Mouse (Mus musculus): ENCODE data around the gene Srebf1.

Srebf1 gene

GRCm38 (mm10) chr11:60178005-60178404, 44.4 kb downstream of the Srebf1 start:
- DNase-seq (ENCODE audit: low spot score in 2 of 2) = no peak

- peak; percentile 55 to 61 for DNase-seq (ENCODE audit: low spot score in 2 of 2)
Measured at GRCm38 (mm10) chr11:60176975-60177657, 45.3 kb downstream of the Srebf1 start.

GRCm38 (mm10) chr11:60176182-60176974, 46.0 kb downstream of the Srebf1 start:
- peak; percentile 36 to 53 for DNase-seq (ENCODE audit: low spot score in 2 of 2)

GRCm38 (mm10) chr11:60175371-60176181, 46.8 kb downstream of the Srebf1 start:
- DNase-seq (ENCODE audit: low spot score in 2 of 2) = no peak

- DNase-seq (ENCODE audit: low spot score in 2 of 2) = no peak
Measured at GRCm38 (mm10) chr11:60173606-60174184, 48.7 kb downstream of the Srebf1 start.

- DNase-seq (ENCODE audit: low spot score in 2 of 2) = no peak
Measured at GRCm38 (mm10) chr11:60172074-60172473, 50.3 kb downstream of the Srebf1 start.

- DNase-seq (ENCODE audit: low spot score in 2 of 2) = no peak
Measured at GRCm38 (mm10) chr11:60168780-60169179, 53.6 kb downstream of the Srebf1 start.

GRCm38 (mm10) chr11:60165076-60165475, 57.3 kb downstream of the Srebf1 start:
- no peak for DNase-seq (ENCODE audit: low spot score in 2 of 2)

- no peak for DNase-seq (ENCODE audit: low spot score in 2 of 2)
Measured at GRCm38 (mm10) chr11:60164450-60164849, 57.9 kb downstream of the Srebf1 start.

GRCm38 (mm10) chr11:60163362-60163761, 59.0 kb downstream of the Srebf1 start:
- DNase-seq (ENCODE audit: low spot score in 2 of 2) = no peak

GRCm38 (mm10) chr11:60162547-60162946, 59.8 kb downstream of the Srebf1 start:
- no peak for DNase-seq (ENCODE audit: low spot score in 2 of 2)

GRCm38 (mm10) chr11:60161146-60161874, 61.1 kb downstream of the Srebf1 start:
- DNase-seq (ENCODE audit: low spot score in 2 of 2) = no peak

GRCm38 (mm10) chr11:60160454-60161114, 61.8 kb downstream of the Srebf1 start:
- no peak for DNase-seq (ENCODE audit: low spot score in 2 of 2)

GRCm38 (mm10) chr11:60159955-60160354, 62.4 kb downstream of the Srebf1 start:
- DNase-seq (ENCODE audit: low spot score in 2 of 2) = no peak

- DNase-seq (ENCODE audit: low spot score in 2 of 2) = no peak
Measured at GRCm38 (mm10) chr11:60158271-60158670, 64.1 kb downstream of the Srebf1 start.

GRCm38 (mm10) chr11:60155690-60156089, 66.7 kb downstream of the Srebf1 start:
- DNase-seq (ENCODE audit: low spot score in 2 of 2) = no peak

- DNase-seq (ENCODE audit: low spot score in 2 of 2) = no peak
Measured at GRCm38 (mm10) chr11:60153936-60154335, 68.4 kb downstream of the Srebf1 start.

- no peak for DNase-seq (ENCODE audit: low spot score in 2 of 2)
Measured at GRCm38 (mm10) chr11:60152339-60152738, 70.0 kb downstream of the Srebf1 start.

GRCm38 (mm10) chr11:60150677-60151076, 71.7 kb downstream of the Srebf1 start:
- no peak for DNase-seq (ENCODE audit: low spot score in 2 of 2)

Data from spleen, postnatal 36 days (tissue).